Mouse (Mus musculus) forebrain, embryonic 12.5 days (tissue): Measurements from ENCODE around the gene Myl4. TPM values are rescaled to one million over a fixed set of nuclear protein-coding genes. Genes with fewer than 3 reads are reported as not detected.

Experiments used
- ATAC-seq: fragments of 200-750 bp; cut with Nextera tagmentation; 2 replicates; pipeline ENCODE4 v1.8.0; 2017; ENCODE audit warnings: moderate TSS enrichment; ENCODE audit not compliant: low FRiP score
- H3K27ac ChIP-seq: fragments of 300-500 bp; sonication (generic); 2 replicates; pipeline ENCODE4 v1.5.1; 2016; ENCODE audit warnings: mild to moderate bottlenecking
- H3K27me3 ChIP-seq: fragments of 300-500 bp; sonication (generic); 2 replicates; pipeline ENCODE4 v1.6.1; 2016; ENCODE audit warnings: mild to moderate bottlenecking
- H3K36me3 ChIP-seq: fragments of 300-500 bp; sonication (generic); replicated peaks from 2 replicates; pipeline ENCODE4 v1.6.1; 2016; ENCODE audit warnings: mild to moderate bottlenecking
- H3K4me1 ChIP-seq: fragments of 300-500 bp; sonication (generic); 2 replicates; pipeline ENCODE4 v1.6.1; 2016
- H3K4me2 ChIP-seq: fragments of 300-500 bp; sonication (generic); 2 replicates; pipeline ENCODE4 v1.6.1; 2016; ENCODE audit warnings: mild to moderate bottlenecking, moderate library complexity
- H3K4me3 ChIP-seq: fragments of 300-500 bp; sonication (generic); replicated peaks from 2 replicates; pipeline ENCODE4 v1.5.1; 2016; ENCODE audit warnings: mild to moderate bottlenecking
- H3K9ac ChIP-seq: fragments of 300-500 bp; sonication (generic); 2 replicates; pipeline ENCODE4 v1.6.1; 2016; ENCODE audit warnings: mild to moderate bottlenecking
- H3K9me3 ChIP-seq: fragments of 300-500 bp; sonication (generic); 2 replicates; pipeline ENCODE4 v1.6.1; 2016
- WGBS: fragments of 180-500 bp; shearing (Covaris S2); methylation state at CpG from one replicate; pipeline ENCODE4 v1.1.7; 2016; 5-methylcytosine and 5-hydroxymethylcytosine counted together
- polyA plus RNA-seq: library from polyadenylated mRNA; unstranded; fragments of >200 nt; fragmentation: Nextera tagmentation; extraction: Ambion mirVana; gene quantifications from 2 replicates; pipeline ENCODE4 v1.2.1, GENCODE M21; 2016

Gene Myl4
- polyA plus RNA-seq, 1 experiment from 2014 or later = 2.0 TPM

GRCm38 (mm10) chr11:104576772-104577612, 26.5 kb downstream of the Myl4 start:
- H3K27ac ChIP-seq = no peak overlapping the region
- no peak overlapping the region for H3K4me2 ChIP-seq
- H3K9ac ChIP-seq = no peak overlapping the region
- WGBS = 49% methylated on average over 10 of the region's 10 CpGs
- H3K9me3 ChIP-seq = no peaks in the 10 kb centered on the region
- no peaks in the 10 kb centered on the region; the same call in 1 of the 2 replicates for H3K4me1 ChIP-seq
- H3K4me3 ChIP-seq = no peak overlapping the region
- H3K27me3 ChIP-seq = peaks cover 13% of the 10 kb centered on the region
- no peak for ATAC-seq
- no peaks in the 10 kb centered on the region for H3K36me3 ChIP-seq

- no peaks in the 10 kb centered on the region; the same call in 1 of the 2 replicates for H3K4me1 ChIP-seq
- no peak for ATAC-seq
- H3K27me3 ChIP-seq = peaks cover 3% of the 10 kb centered on the region; the same call in 1 of the 2 replicates
- no peaks in the 10 kb centered on the region for H3K9me3 ChIP-seq
- WGBS = 75% methylated on average over 5 of the region's 5 CpGs
- no peak overlapping the region for H3K9ac ChIP-seq
- no peak overlapping the region for H3K4me3 ChIP-seq
- no peak overlapping the region for H3K27ac ChIP-seq
- no peaks in the 10 kb centered on the region for H3K36me3 ChIP-seq
- H3K4me2 ChIP-seq = no peak overlapping the region
Measured at GRCm38 (mm10) chr11:104578074-104578473, 27.6 kb downstream of the Myl4 start.

GRCm38 (mm10) chr11:104579084-104579483, 28.6 kb downstream of the Myl4 start:
- Histone ChIP-seq H3K4me1 (no peaks in the 10 kb centered on the region; the same call in 1 of the 2 replicates), H3K9ac (no peak overlapping the region), H3K4me2 (no peak overlapping the region), H3K36me3 (no peaks in the 10 kb centered on the region), H3K4me3 (no peak overlapping the region), H3K27me3 (no peaks in the 10 kb centered on the region), H3K27ac (no peak overlapping the region), H3K9me3 (no peaks in the 10 kb centered on the region)
- ATAC-seq = no peak
- WGBS = 92% methylated on average over 9 of the region's 9 CpGs

GRCm38 (mm10) chr11:104579575-104579974, 29.1 kb downstream of the Myl4 start:
- no peak overlapping the region for H3K27ac ChIP-seq
- no peak for ATAC-seq
- no peak overlapping the region for H3K4me3 ChIP-seq
- whole genome bisulfite sequencing = 94% methylated on average over 8 of the region's 8 CpGs
- H3K4me2 ChIP-seq = no peak overlapping the region
- H3K4me1 ChIP-seq = no peaks in the 10 kb centered on the region; the same call in 1 of the 2 replicates
- H3K27me3 ChIP-seq = no peaks in the 10 kb centered on the region
- H3K36me3 ChIP-seq = no peaks in the 10 kb centered on the region
- H3K9ac ChIP-seq = no peak overlapping the region
- no peaks in the 10 kb centered on the region for H3K9me3 ChIP-seq

- H3K4me1 ChIP-seq = no peaks in the 10 kb centered on the region; the same call in 1 of the 2 replicates
- H3K9me3 ChIP-seq = no peaks in the 10 kb centered on the region
- no peak overlapping the region for H3K4me3 ChIP-seq
- no peaks in the 10 kb centered on the region for H3K36me3 ChIP-seq
- no peak overlapping the region for H3K9ac ChIP-seq
- ATAC-seq = no peak
- no peak overlapping the region for H3K4me2 ChIP-seq
- H3K27ac ChIP-seq = no peak overlapping the region
- WGBS = 82% methylated on average over 6 of the region's 6 CpGs
- no peaks in the 10 kb centered on the region for H3K27me3 ChIP-seq
Measured at GRCm38 (mm10) chr11:104580091-104580490, 29.6 kb downstream of the Myl4 start.

GRCm38 (mm10) chr11:104580606-104581005, 30.1 kb downstream of the Myl4 start:
- Histone ChIP-seq H3K36me3 (no peaks in the 10 kb centered on the region), H3K27me3 (no peaks in the 10 kb centered on the region), H3K4me2 (no peak overlapping the region), H3K9ac (no peak overlapping the region), H3K4me1 (no peaks in the 10 kb centered on the region; the same call in 1 of the 2 replicates), H3K9me3 (no peaks in the 10 kb centered on the region), H3K27ac (no peak overlapping the region), H3K4me3 (no peak overlapping the region)
- no peak for ATAC-seq
- 93% methylated on average over 5 of the region's 5 CpGs for WGBS

GRCm38 (mm10) chr11:104581446-104582307, 31.2 kb downstream of the Myl4 start:
- Histone ChIP-seq H3K27me3 (no peaks in the 10 kb centered on the region), H3K4me2 (no peak overlapping the region), H3K4me3 (no peak overlapping the region), H3K36me3 (no peaks in the 10 kb centered on the region), H3K9ac (no peak overlapping the region), H3K9me3 (no peaks in the 10 kb centered on the region), H3K4me1 (no peaks in the 10 kb centered on the region; the same call in 1 of the 2 replicates), H3K27ac (no peak overlapping the region)
- WGBS = 76% methylated on average over 18 of the region's 18 CpGs
- no peak for ATAC-seq

GRCm38 (mm10) chr11:104582308-104582606, 31.8 kb downstream of the Myl4 start:
- Histone ChIP-seq H3K27me3 (no peaks in the 10 kb centered on the region), H3K9me3 (no peaks in the 10 kb centered on the region), H3K4me3 (no peak overlapping the region), H3K4me2 (no peak overlapping the region), H3K4me1 (no peaks in the 10 kb centered on the region; the same call in 1 of the 2 replicates), H3K27ac (no peak overlapping the region), H3K36me3 (no peaks in the 10 kb centered on the region), H3K9ac (no peak overlapping the region)
- 92% methylated on average over 2 of the region's 2 CpGs for WGBS
- ATAC-seq = no peak

- 68% methylated on average over 13 of the region's 13 CpGs for WGBS
- no peak for ATAC-seq
Measured at GRCm38 (mm10) chr11:104582630-104583364, 32.3 kb downstream of the Myl4 start.

GRCm38 (mm10) chr11:104585495-104585894, 35.0 kb downstream of the Myl4 start:
- Histone ChIP-seq H3K4me2 (no peak overlapping the region), H3K9me3 (peaks cover 9% of the 10 kb centered on the region; the same call in 1 of the 2 replicates), H3K27me3 (no peaks in the 10 kb centered on the region), H3K36me3 (no peaks in the 10 kb centered on the region), H3K27ac (no peak overlapping the region), H3K4me1 (no peaks in the 10 kb centered on the region), H3K4me3 (no peak overlapping the region), H3K9ac (no peak overlapping the region)
- WGBS = 74% methylated on average over 5 of the region's 5 CpGs
- ATAC-seq = no peak

More at GRCm38 (mm10) chr11:104582630-104583364, 32.3 kb downstream of the Myl4 start:
- H3K4me1 ChIP-seq = no peaks in the 10 kb centered on the region; the same call in 1 of the 2 replicates
- no peak overlapping the region for H3K4me2 ChIP-seq
- no peaks in the 10 kb centered on the region for H3K9me3 ChIP-seq
- no peaks in the 10 kb centered on the region for H3K27me3 ChIP-seq
- H3K36me3 ChIP-seq = no peaks in the 10 kb centered on the region
- H3K27ac ChIP-seq = no peak overlapping the region
- H3K9ac ChIP-seq = no peak overlapping the region
- no peak overlapping the region for H3K4me3 ChIP-seq

GRCm38 (mm10) chr11:104587904-104588303, 37.4 kb downstream of the Myl4 start:
- Histone ChIP-seq H3K4me2 (no peak overlapping the region), H3K4me3 (no peak overlapping the region), H3K9me3 (peaks cover 9% of the 10 kb centered on the region; the same call in 1 of the 2 replicates), H3K4me1 (no peaks in the 10 kb centered on the region), H3K27ac (no peak overlapping the region), H3K9ac (no peak overlapping the region), H3K27me3 (no peaks in the 10 kb centered on the region), H3K36me3 (no peaks in the 10 kb centered on the region)
- ATAC-seq = no peak
- WGBS = 89% methylated on average over 9 of the region's 9 CpGs

GRCm38 (mm10) chr11:104588513-104588912, 38.0 kb downstream of the Myl4 start:
- Histone ChIP-seq H3K27me3 (no peaks in the 10 kb centered on the region), H3K9ac (no peak overlapping the region), H3K4me1 (no peaks in the 10 kb centered on the region), H3K27ac (no peak overlapping the region), H3K36me3 (no peaks in the 10 kb centered on the region), H3K9me3 (peaks cover 9% of the 10 kb centered on the region; the same call in 1 of the 2 replicates), H3K4me2 (no peak overlapping the region), H3K4me3 (no peak overlapping the region)
- 88% methylated on average over 2 of the region's 2 CpGs for WGBS
- ATAC-seq = no peak
